Mouse (Mus musculus) MN1 (cell line): Measurements from ENCODE around the gene Pde7b.
A peak's percentile ranks its signal among the peaks of the same experiment; 100 is the strongest.
"Not testable (repeated sequence)": the region's sequence is repeated elsewhere in the genome, so short reads cannot be mapped to it uniquely, and the experiment has no call there.

Experiments used
- DNase-seq: peaks from one replicate; pipeline ENCODE4 v3.0.0-alpha.2; 2016; ENCODE audit warnings: low spot score

Gene Pde7b

GRCm38 (mm10) chr10:20548833-20549710 is 175.8 kb downstream of the Pde7b start:
- no peak for DNase-seq

DNA sequence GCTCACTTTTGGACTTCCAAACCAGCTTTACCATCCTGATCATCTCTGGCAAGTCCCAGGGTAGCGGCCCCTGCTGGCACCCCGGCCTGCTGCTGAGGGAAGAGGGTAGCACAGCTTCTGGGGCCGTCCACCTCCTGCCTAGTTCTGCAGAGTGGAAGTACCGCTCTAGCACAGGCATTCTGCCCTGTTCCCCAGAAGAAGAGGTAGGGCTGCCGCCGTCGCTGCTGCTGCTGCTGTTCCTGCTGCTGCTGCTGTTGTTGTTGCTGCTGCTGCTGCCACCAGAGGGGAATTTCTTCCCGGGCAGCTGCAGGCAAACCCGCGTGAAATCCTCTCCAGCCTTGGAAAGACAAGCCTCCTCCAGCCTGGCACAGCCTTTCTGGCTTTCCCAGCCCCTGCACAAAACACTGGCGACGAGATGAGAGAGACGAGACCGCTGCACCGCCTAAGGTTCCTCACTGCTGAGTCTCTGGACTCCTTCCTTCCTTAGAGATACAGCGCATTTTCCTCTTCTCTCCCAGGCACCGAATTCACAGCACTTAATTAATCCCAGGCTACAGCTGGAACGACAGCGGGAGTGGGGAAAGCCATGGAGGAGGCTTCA is 176.8 kb downstream of the Pde7b start:
- DNase-seq: no peak

- no peak for DNase-seq
These were observed 181.8 kb downstream of the Pde7b start for GRCm38 (mm10) chr10:20543121-20543520.

DNA sequence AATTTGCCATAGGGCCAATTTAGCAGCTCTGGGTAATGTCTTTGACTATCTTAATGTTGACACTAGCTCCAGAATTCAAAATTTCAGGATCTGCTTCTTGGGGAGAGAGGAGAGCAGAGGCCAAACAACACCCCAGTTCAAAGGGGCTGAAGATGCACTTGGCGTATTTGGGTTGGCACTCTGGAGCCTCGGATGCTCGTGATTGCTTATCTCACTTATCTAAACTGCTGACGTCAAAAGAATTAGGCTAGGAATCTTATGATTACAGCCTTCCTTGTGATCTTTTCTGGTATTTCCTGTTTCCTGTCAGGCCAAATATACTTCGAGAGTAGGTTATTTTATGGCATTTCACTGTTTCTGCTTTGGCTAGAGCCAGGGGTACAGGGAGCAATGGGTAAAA is 191.1 kb downstream of the Pde7b start:
- DNase-seq: no peak

DNA sequence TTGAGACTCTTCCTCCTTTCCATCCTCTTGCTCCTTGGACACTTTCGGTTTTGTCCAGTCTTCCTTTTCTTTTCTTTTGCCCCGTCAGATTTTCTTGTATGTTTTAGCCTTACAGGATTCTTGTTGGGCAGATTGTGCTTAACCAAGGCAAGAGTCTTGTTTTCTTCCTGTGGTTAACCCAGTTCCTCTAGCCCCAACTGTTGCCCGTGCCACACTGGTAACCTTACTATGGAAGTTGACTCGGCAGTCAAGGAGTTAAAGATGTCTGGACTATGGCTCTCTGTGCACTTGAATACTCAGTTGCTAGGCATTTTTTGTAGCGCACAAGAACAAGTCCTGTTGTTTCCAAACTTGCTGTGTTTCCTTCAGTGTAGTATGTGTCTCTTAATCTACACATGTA is 193.0 kb downstream of the Pde7b start:
- no peak for DNase-seq

DNA sequence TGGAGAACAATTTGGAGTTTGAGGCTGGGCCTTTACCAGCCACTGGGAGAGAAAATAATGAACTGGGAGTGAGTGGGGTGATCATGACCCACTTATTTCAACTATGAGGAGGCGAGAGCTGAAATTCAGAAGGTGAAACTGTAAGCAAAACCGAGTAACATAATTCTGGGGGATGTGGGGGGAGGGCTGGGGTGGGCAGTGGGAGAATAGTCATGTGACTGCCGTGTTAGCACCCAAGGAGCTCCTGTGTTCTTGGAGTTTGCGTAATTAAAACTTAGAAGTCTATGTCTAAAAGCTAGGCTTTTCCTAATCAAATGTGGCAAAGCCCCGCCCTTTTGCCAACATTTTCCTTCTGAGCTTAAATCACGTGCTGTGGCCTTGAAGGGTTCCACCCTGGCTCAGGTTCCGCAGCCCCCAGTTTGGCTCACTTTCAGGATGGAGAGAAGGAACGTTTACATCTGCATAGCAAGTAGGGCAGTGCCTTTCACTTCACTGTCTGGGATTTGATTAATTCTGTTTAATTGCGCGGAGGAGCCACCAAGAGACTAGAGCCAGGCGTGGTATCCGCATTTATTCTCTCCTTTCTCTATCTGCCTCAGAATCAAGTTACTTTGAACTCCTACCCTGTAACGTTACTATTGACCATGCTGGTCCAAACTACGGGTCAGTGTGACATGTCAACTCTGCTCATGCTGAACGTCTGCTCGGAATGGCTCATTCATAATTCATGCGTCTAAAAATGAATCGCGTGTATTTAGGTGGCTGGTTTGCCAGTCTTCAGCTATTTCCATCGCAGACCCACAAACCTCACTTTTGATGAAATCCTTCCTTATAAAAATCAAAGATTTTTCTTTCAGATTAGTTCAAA is 196.1 kb downstream of the Pde7b start:
- DNase-seq: no peak

DNA sequence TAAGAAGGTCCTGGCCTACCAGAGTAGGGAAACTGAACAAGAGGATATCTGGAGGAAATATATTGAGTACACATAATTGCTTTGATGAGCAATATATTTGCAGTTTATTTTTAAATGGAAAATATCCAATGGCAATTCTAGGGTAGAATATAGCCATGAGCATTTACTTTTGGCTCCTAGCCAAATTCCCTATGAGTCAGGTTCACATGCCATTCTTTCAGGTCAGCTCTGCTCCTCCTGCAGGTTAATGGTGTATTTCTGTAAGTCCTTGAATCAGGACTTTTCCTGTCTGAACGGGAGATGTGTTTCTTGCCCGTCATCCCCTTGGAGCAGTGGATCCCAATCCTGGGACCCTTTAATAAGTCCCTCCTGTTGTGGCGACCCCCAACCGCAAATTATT is 197.1 kb downstream of the Pde7b start:
- DNase-seq: peak; percentile 21

GRCm38 (mm10) chr10:20518529-20518889 is 206.4 kb downstream of the Pde7b start:
- no peak for DNase-seq

GRCm38 (mm10) chr10:20517756-20518528 is 206.9 kb downstream of the Pde7b start:
- DNase-seq: not testable (repeated sequence)

GRCm38 (mm10) chr10:20513891-20514290 is 211.0 kb downstream of the Pde7b start:
- no peak for DNase-seq

DNA sequence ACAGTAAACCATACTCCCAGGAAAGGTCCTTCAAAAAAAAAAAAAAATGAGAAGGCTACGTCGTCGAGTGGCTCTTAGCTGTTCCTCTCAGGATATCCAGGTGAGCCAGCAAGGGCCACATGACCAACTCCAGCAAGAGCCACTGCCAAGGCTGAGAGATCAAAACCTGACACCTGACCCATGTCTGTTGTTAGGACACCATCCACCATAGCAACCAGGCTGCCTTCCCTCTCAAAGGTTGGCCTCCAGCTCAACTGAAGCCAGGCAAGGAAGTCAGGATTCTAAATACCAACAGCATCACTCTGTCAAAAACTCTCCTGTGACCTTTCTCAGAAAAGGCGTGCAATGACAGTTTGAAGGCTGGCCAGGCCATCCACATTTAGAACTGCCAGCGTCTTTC is 211.4 kb downstream of the Pde7b start:
- no peak for DNase-seq

DNA sequence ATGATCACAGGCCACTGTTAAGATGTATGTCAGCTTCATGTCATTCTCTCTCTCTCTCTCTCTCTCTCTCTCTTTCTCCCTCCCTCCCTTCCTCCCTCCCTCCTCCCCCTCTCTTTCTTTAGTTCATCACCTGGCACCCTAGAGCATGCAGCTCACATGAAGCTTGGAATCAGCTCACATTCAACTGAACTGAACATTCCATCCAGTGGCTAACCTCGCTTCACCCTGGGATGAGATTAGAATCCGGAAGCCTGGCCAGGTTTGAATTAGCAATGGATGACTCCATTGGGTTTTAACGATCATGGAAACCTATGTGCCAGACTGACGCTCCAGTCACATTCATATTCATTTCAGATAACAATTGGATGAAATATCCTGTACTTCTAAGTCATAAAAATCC is 215.1 kb downstream of the Pde7b start:
- no peak for DNase-seq

- no peak for DNase-seq
These were observed 216.4 kb downstream of the Pde7b start for GRCm38 (mm10) chr10:20508497-20508896.

- no peak for DNase-seq
These were observed 217.0 kb downstream of the Pde7b start for GRCm38 (mm10) chr10:20507732-20508412.

DNA sequence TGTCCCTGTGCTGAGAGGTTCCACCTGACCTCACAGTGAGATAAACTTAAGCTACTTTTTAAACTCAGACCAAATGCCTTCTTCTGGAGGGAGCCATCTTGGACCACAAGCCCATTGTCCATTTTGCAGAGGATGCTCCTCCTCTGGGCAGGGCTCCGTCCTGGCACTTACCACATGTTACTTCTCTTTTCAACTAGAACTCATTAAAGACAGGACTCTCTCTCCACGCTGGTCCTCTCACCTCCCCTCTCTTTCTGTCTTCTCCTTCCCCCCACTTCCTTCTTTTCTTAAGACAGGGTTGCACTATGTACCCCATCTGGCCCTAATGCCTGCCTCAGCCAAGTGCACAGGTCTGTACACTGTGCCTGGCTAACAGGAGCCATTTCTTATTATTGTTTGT is 217.8 kb downstream of the Pde7b start:
- no peak for DNase-seq

- DNase-seq: no peak
These were observed 219.4 kb downstream of the Pde7b start for GRCm38 (mm10) chr10:20505454-20505853.

DNA sequence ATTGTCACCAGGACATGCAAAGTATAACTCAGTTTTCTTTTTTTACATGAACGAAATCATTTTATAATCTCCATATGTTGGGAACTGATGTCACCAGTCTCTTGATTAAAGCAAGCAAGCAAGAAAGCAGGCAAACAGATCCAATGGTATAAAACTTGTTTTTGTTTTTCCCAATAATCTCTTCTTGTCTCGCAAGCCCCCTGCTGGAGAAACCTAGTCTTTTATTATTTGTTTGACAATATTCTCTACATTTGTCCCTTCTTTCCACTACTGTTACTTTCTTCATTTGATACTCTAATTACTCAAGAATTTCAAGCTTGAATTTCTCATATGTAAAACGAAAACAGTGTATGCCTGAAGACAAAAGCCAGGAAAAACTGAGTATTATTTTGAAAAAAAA is 220.1 kb downstream of the Pde7b start:
- DNase-seq: no peak

DNA sequence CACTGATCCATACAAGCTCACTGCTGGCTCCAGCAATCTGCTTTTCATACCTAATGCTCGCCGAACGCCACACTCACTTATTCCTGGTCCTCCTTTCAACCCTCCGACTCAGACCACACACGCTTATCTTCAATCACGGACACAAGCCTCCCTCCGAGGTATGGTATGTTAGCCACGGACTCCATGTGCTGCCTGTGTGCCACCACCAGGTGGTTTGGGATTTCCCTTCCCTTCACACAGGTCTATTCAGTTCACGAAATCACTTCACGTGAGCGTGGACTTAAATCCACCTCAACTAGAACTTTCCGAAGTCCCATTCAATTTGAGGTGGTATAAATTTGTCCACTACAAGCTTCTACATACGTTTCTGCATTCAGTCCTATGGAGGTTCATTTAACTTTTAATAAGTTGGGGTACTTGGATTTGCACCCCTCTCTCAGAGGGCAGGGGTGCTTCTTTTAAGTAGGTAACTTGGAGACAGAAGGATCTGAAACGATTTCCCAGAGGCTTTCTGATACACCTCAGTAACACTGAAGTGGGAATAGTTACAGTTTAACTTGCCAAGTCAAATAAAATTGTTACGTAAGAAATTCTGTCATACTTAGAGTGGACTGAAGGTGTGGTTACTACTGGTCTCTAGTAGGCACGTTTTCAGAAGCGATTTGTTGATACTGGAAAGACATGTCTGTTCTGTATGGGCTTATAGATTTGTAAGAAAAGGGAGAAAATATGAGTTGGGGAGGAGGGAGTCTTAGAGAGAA is 221.4 kb downstream of the Pde7b start:
- DNase-seq: no peak

DNA sequence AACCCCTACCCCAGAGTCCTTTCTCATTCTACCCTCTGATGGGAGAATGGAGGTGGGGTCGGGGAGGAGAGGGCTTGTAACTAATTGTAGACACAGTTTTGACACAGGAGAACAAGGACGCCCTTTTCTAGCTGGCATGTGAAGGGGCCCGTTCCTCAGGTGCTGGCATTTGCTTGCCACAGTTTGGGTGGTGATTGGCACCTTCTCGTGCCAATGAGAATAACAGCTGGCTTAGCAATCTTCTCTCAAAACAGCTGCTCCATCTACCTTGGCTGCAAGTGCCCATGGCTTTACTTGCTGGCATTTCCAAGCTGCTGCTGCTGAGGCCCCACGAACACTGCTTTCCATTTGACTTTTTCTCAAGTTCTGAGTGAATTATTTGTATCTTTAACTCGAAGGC is 223.7 kb downstream of the Pde7b start:
- no peak for DNase-seq

DNA sequence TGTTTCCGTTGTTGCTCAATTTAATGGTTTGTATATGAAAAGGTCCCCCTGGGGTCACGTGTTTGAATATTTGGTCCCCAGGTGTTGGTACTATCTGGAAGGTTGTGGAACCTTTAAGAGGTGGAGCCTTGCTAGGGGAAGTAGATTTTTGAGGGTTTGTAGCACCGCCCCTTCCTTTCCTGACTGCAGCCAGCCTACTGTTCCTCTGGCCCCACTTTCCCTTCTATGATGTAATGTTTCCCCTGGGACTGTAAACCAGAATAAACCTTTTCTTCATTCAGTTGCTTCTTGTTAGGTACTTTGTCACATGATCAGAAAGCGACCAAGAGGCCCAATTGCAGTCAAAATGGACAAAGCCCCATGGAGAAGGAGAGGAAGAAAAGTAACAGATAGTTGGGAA is 229.8 kb downstream of the Pde7b start:
- DNase-seq: no peak
